Mouse (Mus musculus) myocyte (in vitro differentiated cells): Measurements from ENCODE around the gene Siva1.

ENCODE experiments used
- CEBPB ChIP-seq: IDR thresholded peaks from 2 replicates; pipeline ENCODE4 v1.6.1; 2011; ENCODE audit warnings: mild to moderate bottlenecking, moderate library complexity; ENCODE audit not compliant: poor library complexity, insufficient read depth, severe bottlenecking
- E2F4 ChIP-seq: IDR thresholded peaks from one replicate; pipeline ENCODE4 v1.6.1; 2011; ENCODE audit warnings: mild to moderate bottlenecking, control low read depth, moderate library complexity; ENCODE audit not compliant: insufficient read depth
- MAX ChIP-seq: IDR thresholded peaks from one replicate; pipeline ENCODE4 v1.6.1; 2011; ENCODE audit warnings: low read depth, mild to moderate bottlenecking, control low read depth
- MYOD1 ChIP-seq, 3 experiments: IDR thresholded peaks; one replicate each; pipeline ENCODE4 v1.6.1; 2011; ENCODE audit warnings: control low read depth in 2 of 3, low read depth in 2 of 3, mild to moderate bottlenecking in 2 of 3, moderate library complexity in 1 of 3; ENCODE audit not compliant: insufficient read length in 2 of 3, control insufficient read depth in 1 of 3
- MYOG ChIP-seq, 3 experiments: IDR thresholded peaks; one replicate each; pipeline ENCODE4 v1.6.1; 2011; ENCODE audit warnings: control low read depth in 2 of 3, low read depth in 2 of 3, mild to moderate bottlenecking in 2 of 3; ENCODE audit not compliant: insufficient read length in 2 of 3, control insufficient read depth in 1 of 3, insufficient read depth in 1 of 3
- POLR2A ChIP-seq: IDR thresholded peaks from one replicate; pipeline ENCODE4 v1.6.1; 2011; ENCODE audit warnings: low read depth, mild to moderate bottlenecking, control low read depth, moderate library complexity; ENCODE audit not compliant: insufficient read length
- POLR2AphosphoS2 ChIP-seq: IDR thresholded peaks from one replicate; pipeline ENCODE4 v1.6.1; 2011; ENCODE audit warnings: low read depth, control low read depth; ENCODE audit not compliant: insufficient read length
- REST ChIP-seq: IDR thresholded peaks from one replicate; pipeline ENCODE4 v1.6.1; 2011; ENCODE audit warnings: mild to moderate bottlenecking, control low read depth, moderate library complexity; ENCODE audit not compliant: insufficient read depth, insufficient read length
- SRF ChIP-seq: IDR thresholded peaks from one replicate; pipeline ENCODE4 v1.6.1; 2011; ENCODE audit warnings: low read depth; ENCODE audit not compliant: control insufficient read depth, insufficient read length
- TCF12 ChIP-seq: IDR thresholded peaks from one replicate; pipeline ENCODE4 v1.6.1; 2011; ENCODE audit warnings: mild to moderate bottlenecking, control low read depth; ENCODE audit not compliant: poor library complexity, insufficient read depth, severe bottlenecking
- TCF3 ChIP-seq: IDR thresholded peaks from one replicate; pipeline ENCODE4 v1.6.1; 2011; ENCODE audit warnings: low read depth, control low read depth; ENCODE audit not compliant: insufficient read length
- USF1 ChIP-seq: IDR thresholded peaks from one replicate; pipeline ENCODE4 v1.6.1; 2011; ENCODE audit warnings: low read depth, mild to moderate bottlenecking, control low read depth, moderate library complexity

- TF ChIP-seq TCF12 = no peak
- no peak for TF ChIP-seq MAX
- TF ChIP-seq E2F4 = no peak
- TF ChIP-seq CEBPB = no peak
- TF ChIP-seq POLR2A = no peak
- no peak for TF ChIP-seq MYOG (IDR thresholded peaks at IDR 0.05; ENCODE audit: control insufficient read depth in 1 of 3, insufficient read depth in 1 of 3, insufficient read length in 2 of 3, low read depth in 2 of 3)
- TF ChIP-seq USF1 = no peak
- TF ChIP-seq REST = no peak
- TF ChIP-seq SRF = no peak
- peak; percentile 31 for TF ChIP-seq POLR2AphosphoS2
- no peak for TF ChIP-seq MYOD1 (IDR thresholded peaks at IDR 0.05; ENCODE audit: control insufficient read depth in 1 of 3, insufficient read length in 2 of 3, low read depth in 2 of 3)
- TF ChIP-seq TCF3 = no peak
These were observed 18.8 kb upstream of the Siva1 start for GRCm38 (mm10) chr12:112625700-112626099.
